34 mouse cellular contexts compared by ENCODE assay signal in the genomic region with DNA sequence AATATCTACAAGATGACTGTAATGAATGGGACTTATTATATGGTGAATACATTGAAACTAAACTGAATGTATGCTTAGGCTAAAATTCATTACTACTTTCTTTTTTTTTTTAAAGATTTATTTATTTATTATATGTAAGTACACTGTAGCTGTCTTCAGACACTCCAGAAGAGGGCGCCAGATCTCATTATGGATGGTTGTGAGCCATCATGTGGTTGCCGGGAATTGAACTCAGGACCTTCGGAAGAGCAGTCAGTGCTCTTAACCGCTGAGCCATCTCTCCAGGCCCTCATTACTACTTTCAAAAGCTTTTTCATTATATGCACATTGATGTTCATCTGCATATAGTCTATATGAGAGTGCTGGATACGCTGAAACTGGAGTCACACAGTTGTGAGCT. TPM values are rescaled to one million over a fixed set of nuclear protein-coding genes. Genes with fewer than 3 reads are reported as not detected.
"Had no signal": no experiment of that assay in that cellular context is flagged by ENCODE, and none has a peak within 500 bp of the region (broad histone marks: within the 10 kb centered on the region; RNA-seq: fewer than 3 reads in every experiment).

No protein-coding gene starts in this region.

RNA-seq across cellular contexts. Expression of a gene that starts 54.3 kb away (rescaled TPM):
- total RNA-seq: gastrocnemius, postnatal 10 days; gastrocnemius, postnatal 25 days; gastrocnemius, postnatal 4 days; granulocyte monocyte progenitor cell, adult 5-6 weeks; heart, adult 8-10 months; heart, postnatal 10 days; heart, postnatal 25 days; heart, postnatal 4 days; layer of hippocampus, adult 18-20 months; layer of hippocampus, postnatal 10 days; layer of hippocampus, postnatal 25 days; left cerebral cortex, adult 8-10 months; left cerebral cortex, postnatal 10 days; left cerebral cortex, postnatal 25 days; left cerebral cortex, postnatal 4 days; liver, adult 2 months had no signal
- polyA plus RNA-seq: heart, embryonic 10.5 days; heart, embryonic 12.5 days; heart, embryonic 14.5 days; heart, embryonic 16.5 days; hindbrain, embryonic 10.5 days; hindbrain, embryonic 12.5 days; hindbrain, embryonic 14.5 days; hindbrain, embryonic 16.5 days; inflammation-experienced regulatory T-cells, adult 6 months; intestine, embryonic 15.5 days; intestine, postnatal 0 days; kidney, embryonic 14.5 days; large intestine, adult 2 months; limb, embryonic 11.5 days; limb, embryonic 15.5 days; liver, adult 2 months; liver, embryonic 12.5 days; liver, embryonic 14.5 days; liver, embryonic 16.5 days had no signal
